Mouse (Mus musculus): ENCODE measurements around the gene Hdac5.

Hdac5 gene

DNA sequence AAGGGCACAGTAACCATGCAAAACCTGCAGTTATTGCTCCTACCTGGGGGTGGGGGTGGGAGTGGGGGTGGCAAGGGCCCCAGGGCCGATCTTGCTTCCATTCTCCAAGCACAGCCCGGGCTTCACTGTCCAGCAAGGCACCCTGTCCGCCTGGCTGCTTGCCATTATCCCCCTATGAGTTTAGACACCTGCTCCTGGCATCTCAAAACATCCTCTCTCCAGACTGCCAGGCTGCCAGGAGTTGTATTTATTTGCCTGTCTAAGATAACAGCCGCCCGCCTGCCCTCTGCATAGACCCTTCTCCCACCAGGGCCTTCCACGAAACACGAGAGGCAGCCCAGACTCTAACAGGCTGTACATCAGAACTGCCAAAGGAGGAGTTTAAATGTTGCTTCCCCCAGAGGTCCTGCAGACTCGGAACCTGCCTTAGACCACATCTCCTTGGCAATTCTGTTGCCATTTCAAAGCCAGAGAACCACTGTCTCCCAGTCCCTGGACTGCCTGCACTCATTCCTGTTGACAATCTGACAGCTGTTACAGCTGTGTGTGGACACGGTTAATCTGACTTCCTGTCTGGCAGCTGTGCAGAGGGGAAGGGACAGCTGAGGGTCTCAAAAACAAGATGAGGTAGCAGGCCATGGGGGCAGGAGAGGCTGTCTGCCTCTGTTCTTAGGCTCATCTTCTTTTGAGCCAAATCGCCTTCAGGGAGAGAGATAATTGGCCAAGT lies 15.4 kb downstream of the Hdac5 start:
- DNase-seq, result no peak

DNA sequence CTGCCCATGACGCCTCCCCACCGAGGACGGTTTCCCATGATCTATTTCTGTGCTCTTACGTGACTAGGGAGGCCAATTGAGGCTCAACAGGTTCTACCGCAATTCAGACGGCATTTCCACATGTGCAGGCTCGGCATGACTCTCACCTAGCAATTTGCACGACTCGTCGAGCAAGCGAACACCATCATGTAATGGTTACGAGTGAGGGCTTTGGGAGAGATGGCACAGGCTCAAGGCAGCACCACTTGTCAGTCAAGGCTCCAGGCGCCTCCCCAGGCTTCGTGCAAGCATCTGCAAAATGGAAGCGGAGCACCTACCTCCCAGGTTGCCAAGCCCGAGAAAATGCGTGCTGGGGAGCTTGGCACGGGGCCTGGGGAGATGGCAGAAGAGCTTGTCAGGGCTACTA lies 18.0 kb downstream of the Hdac5 start:
- DNase-seq, result no peak

DNA sequence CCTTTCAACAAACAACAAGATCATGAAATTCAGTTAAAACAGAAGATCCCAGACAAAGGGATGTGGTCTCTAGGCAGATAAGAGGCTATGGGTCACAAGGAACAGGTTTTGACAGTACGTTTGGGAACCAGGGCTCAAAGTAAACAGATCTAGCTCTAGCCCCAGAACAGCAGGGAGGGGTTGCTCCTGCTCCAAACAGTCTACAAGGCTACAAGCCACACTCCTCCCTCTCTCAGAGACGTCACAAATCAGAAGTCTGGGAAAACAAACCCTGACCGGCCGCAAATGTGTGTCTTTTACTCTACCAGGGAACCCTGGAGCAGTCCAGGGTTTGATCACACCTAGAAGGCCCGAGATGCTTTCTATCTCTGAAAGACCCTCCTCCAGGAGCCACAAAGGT lies 19.0 kb downstream of the Hdac5 start:
- DNase-seq, result no peak

DNA sequence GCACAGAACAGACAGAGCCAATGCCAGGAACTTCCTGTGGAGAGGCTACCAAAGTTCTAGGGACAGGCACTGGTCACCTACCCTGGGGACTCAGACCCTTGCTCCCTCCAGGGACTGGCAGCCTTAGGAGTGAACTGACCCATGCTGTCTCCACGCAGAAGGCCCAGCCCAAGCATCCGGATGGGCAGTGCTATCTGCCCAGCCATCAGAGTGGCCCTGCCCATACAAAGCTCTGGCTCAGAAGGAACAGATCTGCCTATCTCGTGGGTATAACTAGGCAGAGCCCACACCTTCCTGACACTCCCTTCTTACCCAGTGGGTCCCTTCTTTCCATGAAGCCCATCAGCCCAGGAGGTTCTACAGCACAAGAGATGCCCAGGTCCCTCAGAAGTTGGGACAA lies 19.8 kb downstream of the Hdac5 start:
- no peak for DNase-seq

DNA sequence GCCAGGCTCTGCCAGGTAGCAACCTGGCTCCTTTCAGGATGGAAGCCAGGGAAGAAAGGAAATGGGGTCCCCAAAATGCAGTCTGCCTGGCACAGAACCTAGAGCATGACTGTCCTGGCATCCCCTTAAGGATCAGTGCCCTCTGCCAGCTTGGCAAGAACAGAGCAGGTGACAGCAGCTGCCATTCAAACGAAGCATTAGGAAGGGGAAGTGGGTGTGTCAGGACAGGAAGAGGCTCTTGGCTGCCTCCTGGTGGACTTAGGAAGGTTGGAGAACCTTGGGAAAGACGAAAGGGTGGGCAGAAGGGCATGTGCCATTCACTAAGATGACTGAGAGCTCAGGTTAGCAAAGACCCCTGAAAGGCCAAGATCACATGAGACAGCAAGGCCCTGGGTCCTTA lies 20.2 kb downstream of the Hdac5 start:
- DNase-seq, result peak; percentile 39

DNA sequence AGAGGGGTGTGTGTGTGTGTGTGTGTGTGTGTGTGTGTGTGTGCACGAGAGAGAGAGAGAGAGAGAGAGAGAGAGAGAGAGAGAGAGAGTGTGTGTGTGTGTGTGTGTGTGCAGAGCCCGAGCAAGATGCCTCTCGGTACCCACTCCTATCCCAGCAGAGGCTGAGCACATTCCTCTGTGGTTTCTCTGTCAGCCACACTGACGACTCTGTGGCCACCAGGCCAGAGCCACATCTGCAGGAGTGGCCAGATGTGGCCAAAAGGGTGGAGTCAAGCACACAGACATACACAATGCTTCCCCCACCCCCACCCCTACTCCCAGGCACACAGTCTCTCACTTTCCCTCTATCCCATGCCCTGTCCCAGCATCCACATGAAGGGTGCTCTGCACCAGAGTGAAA lies 21.1 kb downstream of the Hdac5 start:
- no peak for DNase-seq

DNA sequence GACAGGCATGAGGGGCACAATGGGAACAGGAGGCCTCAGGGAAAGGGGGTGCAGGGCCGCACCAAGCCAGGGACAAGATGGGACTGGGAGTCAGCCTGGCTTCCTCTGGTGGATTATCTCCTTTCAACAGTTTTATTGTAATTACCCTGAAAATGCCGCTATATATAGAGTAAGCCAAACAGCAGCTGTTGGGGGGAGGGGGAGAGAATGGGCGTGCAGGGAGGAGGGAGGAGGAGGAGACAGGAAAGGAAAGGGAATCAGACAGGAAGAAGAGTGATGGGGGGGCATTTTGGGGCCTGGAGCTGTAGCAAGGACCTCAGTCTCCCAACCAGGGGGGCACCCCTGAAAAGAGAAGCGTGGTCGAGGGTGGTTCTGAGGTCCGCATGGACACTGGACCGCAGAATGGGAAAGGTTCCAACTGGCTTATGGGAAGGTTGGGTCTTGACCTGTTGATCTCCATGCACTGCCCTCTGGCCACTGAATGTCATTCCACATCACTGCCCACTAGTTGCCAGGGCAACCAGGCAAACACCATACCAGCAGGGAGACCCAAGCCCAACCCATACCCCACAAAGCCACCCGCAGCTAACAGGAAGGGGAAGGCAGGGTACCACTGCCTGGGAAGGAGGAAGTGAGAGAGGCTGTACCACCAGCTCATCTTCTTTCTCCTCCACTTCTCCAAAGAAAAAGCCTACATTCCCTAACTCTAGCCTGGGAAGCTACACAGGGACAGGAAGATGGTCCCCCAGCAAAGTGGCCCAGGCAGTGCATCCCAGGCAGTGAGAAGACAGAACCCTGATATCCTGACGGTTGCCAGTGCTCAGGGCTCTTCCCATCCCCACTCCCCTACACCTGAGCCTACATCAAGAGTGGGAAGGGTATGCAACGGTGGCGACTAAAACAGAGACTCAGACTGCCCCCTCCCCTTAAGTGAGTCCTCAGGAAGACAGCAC lies 21.9 kb downstream of the Hdac5 start:
- no peak for DNase-seq

DNA sequence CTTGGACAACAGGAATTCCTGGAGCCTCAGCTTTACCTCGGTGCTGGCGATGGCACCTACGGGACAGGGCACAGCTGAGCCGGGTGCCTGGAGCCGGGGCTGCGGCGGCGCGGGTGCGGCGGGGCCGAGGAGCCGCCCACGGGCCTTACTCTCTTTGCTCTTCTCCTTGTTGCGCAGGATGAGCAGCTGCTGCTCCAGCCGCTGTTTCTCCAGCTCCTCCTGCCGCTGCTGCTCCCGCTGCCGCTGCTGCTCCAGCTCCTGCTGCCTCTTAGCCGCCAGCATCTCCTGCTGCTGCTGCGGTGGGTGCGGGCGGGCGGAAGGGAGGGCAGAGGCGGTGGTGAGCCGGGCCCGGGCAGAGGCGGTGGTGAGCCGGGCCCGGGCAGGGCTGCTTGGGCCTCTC lies 23.5 kb downstream of the Hdac5 start:
- no peak for DNase-seq

DNA sequence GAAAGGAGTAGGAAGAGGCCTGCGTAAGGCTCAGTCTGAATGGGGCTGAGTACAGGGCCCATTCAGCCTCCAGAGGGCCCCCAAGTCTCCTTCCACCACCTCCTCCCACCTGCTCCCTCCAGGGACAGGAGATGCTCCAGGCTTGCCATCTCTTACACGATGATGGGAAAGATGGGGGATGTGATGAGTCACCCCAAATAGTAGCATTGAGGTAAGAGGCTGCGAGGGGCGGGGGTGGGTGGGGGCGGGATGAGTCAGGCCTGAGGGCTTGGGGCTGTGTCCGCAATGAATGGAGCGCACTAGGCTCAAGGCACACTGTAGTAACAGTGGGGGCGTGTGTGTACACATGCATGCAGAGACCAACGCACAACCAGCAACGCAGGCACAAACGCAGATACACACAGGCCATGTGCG lies 28.6 kb downstream of the Hdac5 start:
- no peak for DNase-seq

DNA sequence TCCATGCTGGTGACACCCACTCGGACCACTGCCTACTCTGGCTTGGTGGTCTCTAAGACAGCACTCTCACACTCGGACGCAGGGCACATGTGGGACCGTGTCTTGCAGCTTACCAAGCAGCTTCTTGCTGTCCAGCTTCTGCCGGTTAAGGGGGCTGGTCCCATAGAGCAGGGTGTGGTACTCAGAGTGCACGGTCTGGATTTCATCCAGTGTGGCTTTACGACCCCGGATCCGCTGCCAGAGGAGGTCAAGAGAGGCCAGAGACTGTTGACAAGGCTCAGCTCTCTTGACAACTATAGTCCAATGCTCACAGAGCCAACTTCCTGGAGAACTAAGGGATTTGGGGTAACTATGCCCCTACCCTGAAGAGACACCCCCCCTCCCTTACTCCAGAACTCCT lies 30.1 kb downstream of the Hdac5 start:
- no peak for DNase-seq

DNA sequence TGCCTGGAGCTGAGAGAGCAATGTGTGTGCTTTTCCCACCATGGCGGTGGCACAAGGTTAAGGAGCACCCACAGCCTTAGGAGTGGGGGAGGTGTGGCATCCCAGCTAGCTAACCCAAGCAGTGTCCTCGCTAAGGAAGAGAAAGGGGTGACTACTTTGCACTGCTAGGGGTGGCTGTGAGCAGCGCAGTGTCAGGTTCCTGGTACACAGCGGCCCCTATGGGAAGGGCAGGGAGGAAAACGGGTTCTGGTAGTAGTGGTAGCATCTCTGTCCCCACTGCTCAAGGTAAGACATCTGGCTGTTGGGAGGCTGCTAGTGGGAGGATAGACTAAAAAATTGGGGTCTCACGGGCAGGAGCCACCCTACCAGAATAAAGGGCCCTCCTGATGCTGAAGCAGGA lies 31.7 kb downstream of the Hdac5 start:
- no peak for DNase-seq

DNA sequence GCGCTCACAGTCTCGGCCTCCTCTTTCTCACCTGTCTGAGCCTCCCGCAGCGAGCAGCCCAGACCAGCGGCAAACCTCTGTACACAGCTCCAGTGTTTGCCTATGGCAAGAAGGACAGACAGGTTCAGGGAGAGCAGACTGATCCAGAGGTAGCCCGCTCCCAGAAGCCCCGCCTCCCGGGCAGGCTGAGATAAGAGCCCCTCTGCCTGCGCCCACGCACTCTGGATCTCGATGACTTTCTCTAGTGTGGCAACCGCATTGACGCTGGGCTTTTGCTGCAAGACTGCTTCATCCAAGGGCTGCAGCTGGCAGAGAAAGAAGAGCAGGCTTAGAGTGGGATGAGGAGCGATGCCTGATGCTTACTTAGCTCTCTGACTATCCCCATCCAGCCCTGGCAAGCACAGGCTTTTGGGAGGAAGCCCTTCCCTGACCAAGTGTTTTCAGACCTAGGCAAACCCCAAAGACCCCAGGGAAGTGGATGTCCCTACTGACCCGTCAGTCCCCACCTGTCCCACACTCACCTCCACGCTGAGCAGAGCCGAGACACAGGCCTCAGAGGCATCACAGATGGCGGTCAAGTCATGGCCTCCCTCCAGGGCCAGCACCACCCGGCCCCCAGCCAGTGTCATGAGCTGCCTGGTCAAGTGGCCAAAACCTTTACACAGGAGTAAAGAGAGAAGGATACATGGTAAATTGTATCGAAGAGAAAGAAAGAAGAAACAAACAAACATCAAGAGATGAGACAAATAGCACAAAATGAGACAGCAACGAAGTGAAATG lies 33.8 kb downstream of the Hdac5 start:
- no peak for DNase-seq

DNA sequence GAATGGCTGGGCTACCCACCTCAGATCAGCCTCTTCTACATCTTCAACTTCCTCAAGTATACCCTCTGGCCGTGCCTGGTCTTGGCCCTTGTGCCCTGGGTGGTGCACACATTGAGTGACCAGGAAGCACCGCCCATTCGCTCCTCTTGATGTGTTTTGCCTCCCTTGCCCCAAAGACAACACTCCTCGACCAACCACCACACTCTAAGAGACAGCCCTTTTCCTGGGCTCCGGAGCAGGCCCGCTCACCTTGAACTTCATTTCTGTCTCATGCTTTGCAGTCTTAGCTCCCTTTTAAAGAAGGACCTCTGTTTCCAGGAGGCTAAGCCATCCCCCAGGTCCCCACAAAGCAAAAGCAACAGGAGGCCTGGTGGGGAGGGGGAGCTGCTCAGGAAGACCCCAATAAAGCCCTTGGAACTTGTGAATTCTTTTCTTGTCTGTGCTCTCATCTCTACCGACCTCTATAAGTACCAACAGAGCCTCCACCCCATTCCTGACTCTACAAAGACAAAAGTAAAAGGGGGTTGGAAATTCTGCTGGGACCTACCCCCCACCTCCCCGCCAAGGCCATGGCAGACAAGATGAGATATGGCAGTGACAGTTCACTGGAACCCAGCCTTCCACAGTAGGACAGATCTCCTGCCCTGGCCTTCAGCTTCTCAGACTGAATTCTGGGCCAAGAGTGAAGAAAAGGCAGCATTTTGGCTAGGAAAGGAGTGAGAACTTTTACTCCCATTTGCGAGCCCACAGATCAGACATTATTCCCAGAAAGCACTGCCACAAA lies 36.1 kb downstream of the Hdac5 start:
- DNase-seq, result no peak

DNA sequence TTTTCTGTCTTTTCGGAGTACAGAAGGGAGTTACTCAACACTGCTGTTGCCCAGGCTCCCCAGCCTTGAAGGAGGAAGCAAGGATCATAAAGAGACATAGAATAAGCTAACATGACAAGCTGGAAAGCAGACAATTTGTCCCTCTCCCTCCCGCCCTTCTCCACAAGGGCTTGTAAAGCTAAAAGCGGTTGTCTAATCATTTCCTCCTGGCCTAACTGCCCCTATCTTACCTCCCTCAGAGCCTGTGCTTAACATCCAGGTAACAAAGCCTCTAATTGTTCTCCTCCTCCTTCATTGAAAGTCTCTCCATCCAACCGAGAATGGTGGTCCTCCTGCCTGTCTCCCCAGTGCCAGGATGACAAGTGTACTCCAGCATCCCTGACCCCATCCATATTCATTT lies 39.1 kb downstream of the Hdac5 start:
- DNase-seq, result no peak

DNA sequence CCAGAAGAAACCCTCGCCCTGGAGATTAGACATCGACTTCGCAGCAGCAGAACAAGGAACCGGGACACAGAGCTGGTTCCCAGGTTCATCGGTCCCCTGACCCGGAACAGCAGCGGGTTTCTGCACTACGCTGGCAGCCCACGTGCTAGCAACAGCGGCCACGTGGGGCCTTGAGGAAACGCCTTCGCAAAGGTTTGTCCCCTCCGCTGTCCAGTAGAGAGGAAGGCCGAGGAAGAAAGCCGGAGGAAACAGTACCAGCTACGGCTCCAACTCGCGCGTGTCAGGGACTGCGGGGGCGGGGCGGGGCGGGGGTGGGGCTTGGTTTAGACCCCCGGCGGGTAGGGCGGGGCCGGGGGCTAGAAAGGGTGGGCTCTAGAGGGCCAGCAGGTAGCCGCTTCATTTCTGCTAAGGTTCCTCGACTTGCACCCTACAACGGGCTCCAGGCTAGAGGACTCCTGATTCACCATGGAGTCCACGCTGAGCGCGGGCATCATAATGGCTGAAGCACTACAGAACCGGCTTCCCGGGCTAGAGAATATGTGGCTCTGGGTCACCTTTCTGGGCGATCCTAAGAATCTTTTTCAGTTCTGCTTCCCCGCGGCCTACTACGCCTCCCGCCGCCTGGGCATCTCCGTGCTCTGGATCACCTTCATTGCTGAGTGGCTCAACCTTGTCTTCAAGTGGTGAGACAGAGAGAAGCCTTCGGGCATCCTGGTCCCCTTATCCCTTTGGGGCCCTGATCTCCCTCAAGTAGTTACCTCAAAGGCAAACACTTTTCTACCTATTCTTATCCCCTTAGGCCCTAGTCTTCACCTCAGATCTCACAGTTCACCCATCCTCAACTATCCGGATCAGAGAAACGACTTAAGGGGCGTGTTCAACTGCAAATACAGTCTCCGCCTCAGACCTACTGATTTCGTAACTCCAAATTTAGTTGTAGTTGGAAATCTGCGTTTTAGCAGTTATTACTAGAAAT lies 40.2 kb downstream of the Hdac5 start, which contains the start of gene G6pc3:
Gene G6pc3, plus strand, starts transcription at position 160 of the 976 bp plus-strand sequence.
- DNase-seq, result peak; percentile 76

DNA sequence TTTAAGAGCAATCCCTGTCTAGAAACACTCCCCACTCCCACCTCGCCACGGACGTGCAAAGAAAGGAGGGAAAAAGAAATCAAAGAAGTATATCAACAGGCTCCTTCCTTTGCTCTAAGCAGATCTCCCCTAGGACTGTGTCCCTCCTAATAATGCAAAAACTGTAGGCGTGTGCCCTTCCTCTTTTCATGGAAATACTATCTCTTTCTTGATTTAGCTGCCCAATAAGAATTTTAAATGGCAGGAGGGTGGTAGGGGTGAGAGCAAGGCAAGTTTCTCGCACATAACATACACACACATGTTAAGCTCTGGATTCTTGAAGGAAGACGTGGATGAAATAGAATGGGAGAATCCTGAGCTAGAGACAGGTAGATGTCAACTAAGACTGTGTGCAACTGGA lies 41.0 kb downstream of the Hdac5 start:
- DNase-seq, result no peak

DNA sequence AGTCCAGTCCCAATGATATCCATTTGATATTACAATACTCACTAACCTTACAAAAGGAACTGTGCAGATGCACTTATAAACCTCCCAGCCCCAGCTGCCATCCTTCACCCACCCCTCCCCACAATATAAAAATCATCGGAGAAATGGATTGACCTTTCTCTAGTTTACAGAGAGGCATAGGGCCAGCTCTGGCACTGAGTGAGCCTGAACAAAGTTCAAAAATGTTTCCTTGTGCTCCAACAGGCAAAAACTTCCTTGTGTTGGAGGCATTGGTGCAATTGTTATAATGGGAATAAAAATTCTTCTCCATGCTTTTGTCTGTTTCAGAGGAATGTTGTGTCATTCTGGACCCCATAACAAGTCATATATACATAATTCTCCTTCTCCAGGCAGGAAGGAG lies 43.7 kb downstream of the Hdac5 start:
- no peak for DNase-seq

DNA sequence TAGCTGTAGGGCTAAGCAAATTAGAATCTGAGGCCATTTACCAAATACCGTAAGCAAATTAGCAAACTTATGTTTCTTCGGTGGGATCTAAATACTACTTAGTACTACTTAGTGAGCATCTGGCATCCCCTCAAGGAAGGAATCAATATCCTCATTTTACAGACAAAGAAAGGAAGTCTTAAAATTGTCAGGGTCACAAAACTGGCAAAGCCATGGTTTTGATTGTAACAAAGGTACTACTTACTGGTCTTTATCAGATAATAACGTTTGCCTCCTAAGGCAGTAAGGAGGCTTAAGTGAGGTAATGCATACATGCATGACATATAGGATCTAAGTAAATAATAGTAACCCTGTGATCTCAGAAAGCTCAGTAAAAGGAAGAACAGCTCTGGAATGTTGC lies 44.3 kb downstream of the Hdac5 start:
- no peak for DNase-seq

DNA sequence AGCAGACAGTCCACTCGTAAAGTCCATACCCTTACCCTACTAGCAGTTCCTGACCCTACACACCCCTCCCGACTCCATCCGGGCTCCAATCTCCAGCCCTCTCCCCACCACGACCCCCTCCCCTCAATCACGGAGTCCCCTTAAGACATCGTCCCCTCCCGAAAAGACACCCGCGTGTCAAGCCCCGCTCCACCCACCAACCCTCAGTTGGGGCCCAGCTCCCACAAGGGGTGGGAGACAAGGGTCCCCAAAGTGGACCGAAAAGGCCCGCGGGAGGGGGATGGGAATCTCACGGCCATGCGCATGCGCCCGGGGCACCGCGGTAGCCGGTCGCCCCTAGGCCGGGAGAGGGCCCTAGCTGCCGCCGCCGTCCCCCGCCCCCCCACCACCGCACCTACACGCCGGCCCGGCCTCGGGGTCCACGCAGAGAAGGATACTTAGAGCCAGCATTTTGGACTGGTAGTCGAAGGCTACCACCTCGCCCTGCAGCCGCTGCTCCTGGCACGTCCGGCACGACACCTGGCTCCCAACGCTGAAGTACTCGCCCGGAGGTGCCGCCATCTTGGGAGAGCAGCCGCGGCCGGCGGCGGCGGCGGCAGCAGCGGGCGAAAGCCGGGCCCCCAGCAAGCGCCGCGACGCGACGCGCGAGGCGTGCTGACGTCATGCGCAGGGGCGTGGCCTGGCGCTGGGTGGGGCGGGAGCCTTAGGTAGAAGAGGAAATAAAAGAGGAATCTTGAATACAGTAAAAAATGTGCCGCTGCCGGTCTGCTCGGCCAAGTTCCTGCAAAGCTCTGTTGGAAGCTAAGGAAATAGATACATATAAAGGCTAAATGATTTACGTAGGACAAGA lies 45.1 kb downstream of the Hdac5 start, which contains the start of gene Lsm12:
Gene Lsm12, minus strand, starts transcription at position 651 of the 850 bp plus-strand sequence.
- peak; percentile 99 for DNase-seq

DNA sequence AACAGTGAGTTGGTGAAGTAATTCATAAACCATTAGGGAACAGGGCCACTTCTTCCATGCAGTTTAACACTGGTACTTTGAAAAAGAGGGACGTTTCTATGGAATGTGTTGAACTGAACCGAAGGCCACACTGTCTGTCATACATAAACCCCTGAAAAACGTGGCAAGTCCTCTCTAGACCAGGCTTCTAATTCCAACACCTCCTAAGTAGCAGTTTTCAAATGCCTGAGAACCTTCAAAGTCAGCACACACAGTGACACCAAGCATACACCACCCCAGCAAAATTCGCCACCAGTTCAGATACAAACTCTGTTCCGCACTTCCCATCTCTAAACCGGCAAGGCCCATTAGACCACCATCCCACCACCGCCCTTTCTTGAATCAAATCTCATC lies 45.7 kb downstream of the Hdac5 start:
- no peak for DNase-seq
